Mouse (Mus musculus) colon, adult 2 months (tissue): ENCODE results near the gene En1. TPM values are rescaled to one million over a fixed set of nuclear protein-coding genes. Genes with fewer than 3 reads are reported as not detected.

ENCODE experiments used
- polyA plus RNA-seq: library from polyadenylated mRNA; depleted of rRNA; stranded (reverse); fragments of >200 nt; gene quantifications from 2 replicates; pipeline ENCODE4 v1.2.3, GENCODE M21; 2012; rRNA removed

Gene En1
- polyA plus RNA-seq: not detected in 2 replicates

GRCm38 (mm10) chr1:120602031-120602730 lies at the start of gene En1:
En1 (plus strand) TSS chr1:120602418.

Other genes starting within 250 kb of the En1 start
- gene Marco, start 97.4 kb upstream of the En1 start, polyA plus RNA-seq: 0.93 TPM in 1 of 2 replicates, not detected in the other